In genomic region chr19:45131966-45132628, GRCm38 (mm10) we compare ENCODE assay signal across 16 mouse cellular contexts. TPM values are rescaled to one million over a fixed set of nuclear protein-coding genes. Genes with fewer than 3 reads are reported as not detected.
A peak's percentile ranks its signal among the peaks of the same experiment; 100 is the strongest.
DNase-seq lines count a peak whose midpoint lies in the region; ATAC-seq and TF ChIP-seq lines count a peak whose summit lies in the region.
"Had no signal": no experiment of that assay in that cellular context is flagged by ENCODE, and none has a peak within 500 bp of the region (broad histone marks: within the 10 kb centered on the region; RNA-seq: fewer than 3 reads in every experiment).

No protein-coding gene starts in this region.

- TF ChIP-seq CTCF in lung, embryonic 14.5 days (IDR thresholded peaks at IDR 0.05; ENCODE audit: low read depth), result no peak

- H3K4me1 ChIP-seq in hindbrain, embryonic 11.5 days (replicated peaks; ENCODE audit: control insufficient read depth, insufficient read depth, low read length), result no peaks in the 10 kb centered on the region; the same call in 1 of the 2 replicates
- peaks cover 4% of the 10 kb centered on the region; the same call in 1 of the 2 replicates for H3K4me1 ChIP-seq in hindbrain, embryonic 13.5 days (replicated peaks)
- no peaks in the 10 kb centered on the region for H3K4me1 ChIP-seq in lung, embryonic 14.5 days (ENCODE audit: insufficient read depth)
- H3K4me1 ChIP-seq: liver, embryonic 12.5 days had no signal

- peaks cover 47% of the 10 kb centered on the region for H3K27me3 ChIP-seq in hindbrain, embryonic 11.5 days (ENCODE audit: control insufficient read depth, insufficient read depth, low read length)
- H3K27me3 ChIP-seq in hindbrain, embryonic 13.5 days, result peaks cover 93% of the 10 kb centered on the region
- peaks cover 26% of the 10 kb centered on the region for H3K27me3 ChIP-seq in lung, embryonic 14.5 days (ENCODE audit: insufficient read depth, low read length)

- no peaks in the 10 kb centered on the region for H3K9me3 ChIP-seq in hindbrain, embryonic 11.5 days (ENCODE audit: control insufficient read depth, low read length)
- no peaks in the 10 kb centered on the region for H3K9me3 ChIP-seq in hindbrain, embryonic 13.5 days
- no peaks in the 10 kb centered on the region for H3K9me3 ChIP-seq in lung, embryonic 14.5 days (ENCODE audit: low read depth, low read length)
- H3K9me3 ChIP-seq: kidney, embryonic 15.5 days; liver, embryonic 12.5 days had no signal

- DNase-seq in hindbrain, embryonic 11.5 days (ENCODE audit: low spot score), result peak; percentile 6
- DNase-seq in lung, embryonic 14.5 days, result peak; percentile 57
- DNase-seq in lung, adult 18-20 months, result no peak
- DNase-seq in urinary bladder, postnatal 14 days (ENCODE audit: low spot score), result peak; percentile 24
- DNase-seq in urinary bladder, postnatal 25 days (ENCODE audit: low spot score), result no peak
- DNase-seq in retina, embryonic 14.5 days (ENCODE audit: low spot score), result no peak
- DNase-seq: adrenal gland, postnatal 36 days; cerebellum, adult 9-11 months; gastrocnemius, postnatal 14 days; right cerebral cortex, postnatal 14 days; thymus, postnatal 25 days had no signal

- no peak overlapping the region for H3K27ac ChIP-seq in hindbrain, embryonic 11.5 days (ENCODE audit: low read depth, low read length)
- no peak overlapping the region for H3K27ac ChIP-seq in hindbrain, embryonic 13.5 days
- H3K27ac ChIP-seq in lung, embryonic 14.5 days (ENCODE audit: low read depth), result no peak overlapping the region
- H3K27ac ChIP-seq: hindbrain, embryonic 14.5 days; kidney, embryonic 15.5 days; liver, embryonic 12.5 days had no signal

- no peak overlapping the region for H3K4me2 ChIP-seq in hindbrain, embryonic 11.5 days (replicated peaks; ENCODE audit: low read depth, low read length)
- no peak overlapping the region for H3K4me2 ChIP-seq in hindbrain, embryonic 13.5 days
- no peak overlapping the region for H3K4me2 ChIP-seq in lung, embryonic 14.5 days
- H3K4me2 ChIP-seq: hindbrain, embryonic 14.5 days; kidney, embryonic 15.5 days; liver, embryonic 12.5 days had no signal

- ATAC-seq in hindbrain, embryonic 11.5 days (ENCODE audit: low FRiP score), result no peak
- no peak for ATAC-seq in hindbrain, embryonic 13.5 days (ENCODE audit: low FRiP score)
- no peak; the same call in 1 of the 2 replicates for ATAC-seq in lung, embryonic 14.5 days (ENCODE audit: insufficient read depth)
- ATAC-seq: liver, embryonic 12.5 days; midbrain, embryonic 16.5 days had no signal

- H3K36me3 ChIP-seq in hindbrain, embryonic 11.5 days (ENCODE audit: control insufficient read depth, insufficient read depth, low read length), result no peaks in the 10 kb centered on the region
- H3K36me3 ChIP-seq in hindbrain, embryonic 13.5 days, result no peaks in the 10 kb centered on the region
- H3K36me3 ChIP-seq in lung, embryonic 14.5 days (ENCODE audit: insufficient read depth), result no peaks in the 10 kb centered on the region
- H3K36me3 ChIP-seq: kidney, embryonic 15.5 days; liver, embryonic 12.5 days had no signal

- no peak overlapping the region for H3K4me3 ChIP-seq in hindbrain, embryonic 11.5 days (ENCODE audit: low read depth, low read length)
- no peak overlapping the region for H3K4me3 ChIP-seq in hindbrain, embryonic 13.5 days
- no peak overlapping the region for H3K4me3 ChIP-seq in lung, embryonic 14.5 days (ENCODE audit: low read depth, low read length)
- H3K4me3 ChIP-seq: kidney, embryonic 15.5 days; liver, embryonic 12.5 days had no signal

- no peak overlapping the region for H3K9ac ChIP-seq in hindbrain, embryonic 11.5 days (ENCODE audit: low read depth, low read length)
- no peak overlapping the region for H3K9ac ChIP-seq in hindbrain, embryonic 13.5 days
- no peak overlapping the region for H3K9ac ChIP-seq in lung, embryonic 14.5 days
- H3K9ac ChIP-seq: hindbrain, embryonic 14.5 days; kidney, embryonic 15.5 days; liver, embryonic 12.5 days had no signal

- 22% methylated on average over 14 of the region's 14 CpGs for WGBS in hindbrain, embryonic 11.5 days
- WGBS in hindbrain, embryonic 13.5 days, result 20% methylated on average over 14 of the region's 14 CpGs
- WGBS in lung, embryonic 14.5 days, result 10% methylated on average over 14 of the region's 14 CpGs

RNA-seq across cellular contexts. Expression of gene Tlx1, which starts 18.4 kb away (rescaled TPM):
- 2.2 and 4.0 TPM in 2 replicates for polyA plus RNA-seq in hindbrain, embryonic 11.5 days (2014; fragmentation: Nextera tagmentation; extraction: Ambion mirVana)
- 3.0 and 5.1 TPM in 2 replicates for polyA plus RNA-seq in hindbrain, embryonic 13.5 days (2015; fragmentation: Nextera tagmentation; extraction: Ambion mirVana)
- polyA plus RNA-seq in lung, embryonic 14.5 days (2014; fragmentation: Nextera tagmentation; extraction: Ambion mirVana), result not detected in 2 replicates
- polyA plus RNA-seq: kidney, embryonic 15.5 days; liver, embryonic 12.5 days; midbrain, embryonic 16.5 days had no signal

RNA-seq across cellular contexts. Expression of gene Kazald1, which starts 57.1 kb away (rescaled TPM):
- 2.9 and 3.9 TPM in 2 replicates for polyA plus RNA-seq in hindbrain, embryonic 11.5 days (2014; fragmentation: Nextera tagmentation; extraction: Ambion mirVana)
- 4.7 and 6.3 TPM in 2 replicates for polyA plus RNA-seq in hindbrain, embryonic 13.5 days (2015; fragmentation: Nextera tagmentation; extraction: Ambion mirVana)
- polyA plus RNA-seq in lung, embryonic 14.5 days (2014; fragmentation: Nextera tagmentation; extraction: Ambion mirVana), result 1.5 and 2.4 TPM in 2 replicates

Comparison
In these comparisons a context has a peak if more than half of its experiments do, and no peak if none do; other contexts are left out.
1. DNase-seq: peak in hindbrain, embryonic 11.5 days (single experiment), lung, embryonic 14.5 days (single experiment) and urinary bladder, postnatal 14 days (single experiment); none in lung, adult 18-20 months (0 of 2), urinary bladder, postnatal 25 days (single experiment) and retina, embryonic 14.5 days (single experiment).